Mouse (Mus musculus): ENCODE data around the gene Hecw2. TPM values are rescaled to one million over a fixed set of nuclear protein-coding genes. Genes with fewer than 3 reads are reported as not detected.

Gene Hecw2
- polyA plus RNA-seq, 1 experiment from 2014 or later = 8.3 TPM

DNA sequence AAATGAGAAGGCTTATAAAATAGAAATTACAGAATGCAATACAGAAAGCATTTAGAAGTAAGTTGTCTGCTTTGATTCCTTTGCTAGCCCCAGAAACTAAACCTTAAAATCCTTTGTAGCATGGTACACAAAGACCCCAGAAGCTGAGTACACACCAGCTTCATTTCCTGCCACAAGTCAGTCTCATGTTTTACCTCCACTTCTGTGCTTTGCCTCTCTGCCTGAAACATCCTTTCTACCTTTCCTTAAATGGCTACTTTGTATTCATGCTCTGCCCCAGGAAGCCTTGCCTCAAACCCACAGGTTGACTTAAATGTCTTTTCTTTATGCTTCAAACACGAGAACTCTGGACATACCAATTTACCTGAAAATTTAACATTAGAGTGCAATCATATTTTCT, 413.7 kb downstream of the Hecw2 start:
- no peaks in the 10 kb centered on the region for H3K9me3 ChIP-seq
- H3K4me3 ChIP-seq = no peak overlapping the region
- no peak for ATAC-seq (ENCODE audit: low FRiP score, low read depth)
- WGBS = 84% methylated on average over 1 of the region's 1 CpGs
- H3K36me3 ChIP-seq = no peaks in the 10 kb centered on the region
- H3K4me2 ChIP-seq (replicated peaks) = no peak overlapping the region
- no peaks in the 10 kb centered on the region for H3K27me3 ChIP-seq (replicated peaks)
- H3K27ac ChIP-seq = no peak overlapping the region
- H3K4me1 ChIP-seq = no peaks in the 10 kb centered on the region; the same call in 1 of the 2 replicates
- H3K9ac ChIP-seq = no peak overlapping the region

DNA sequence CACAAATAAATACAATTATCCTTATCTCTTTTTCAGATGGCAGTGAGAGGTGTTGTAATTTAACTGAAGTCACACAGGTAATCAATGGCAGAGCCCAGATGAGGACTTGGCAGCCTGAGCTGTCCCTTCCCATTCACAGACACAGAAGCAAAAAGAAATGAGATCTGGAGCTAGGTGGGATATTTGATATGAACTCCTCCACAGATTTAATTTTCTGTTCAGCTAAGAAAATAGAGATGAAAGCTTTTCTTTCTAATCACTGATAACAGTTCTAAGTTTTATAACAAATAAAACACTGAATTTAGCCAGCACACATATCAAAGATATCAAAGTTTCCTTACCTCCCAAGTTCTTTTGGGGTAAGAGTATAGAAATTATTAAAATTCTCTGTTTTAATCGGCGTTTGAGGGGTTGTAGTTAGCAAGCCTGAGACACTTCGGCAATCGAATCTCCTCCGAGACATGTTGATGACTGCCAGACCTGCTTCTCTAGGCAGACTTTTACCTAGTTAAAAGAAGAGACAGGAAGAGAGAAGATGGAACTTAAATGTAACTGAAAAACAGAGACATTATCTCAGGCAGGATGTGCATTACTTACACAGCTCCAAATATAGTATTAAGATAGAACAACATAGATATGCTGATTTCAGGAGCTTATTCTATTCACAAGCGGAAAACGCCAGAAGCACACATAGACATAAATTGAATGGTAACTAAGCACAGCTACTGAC, 418.6 kb downstream of the Hecw2 start:
- H3K4me3 ChIP-seq = no peak overlapping the region
- WGBS = 95% methylated on average over 7 of the region's 7 CpGs
- ATAC-seq (ENCODE audit: low FRiP score, low read depth) = no peak
- no peaks in the 10 kb centered on the region for H3K4me1 ChIP-seq
- H3K4me2 ChIP-seq (replicated peaks) = no peak overlapping the region
- no peak overlapping the region for H3K27ac ChIP-seq
- no peaks in the 10 kb centered on the region for H3K9me3 ChIP-seq
- no peaks in the 10 kb centered on the region for H3K36me3 ChIP-seq
- no peaks in the 10 kb centered on the region for H3K27me3 ChIP-seq (replicated peaks)
- no peak overlapping the region for H3K9ac ChIP-seq

DNA sequence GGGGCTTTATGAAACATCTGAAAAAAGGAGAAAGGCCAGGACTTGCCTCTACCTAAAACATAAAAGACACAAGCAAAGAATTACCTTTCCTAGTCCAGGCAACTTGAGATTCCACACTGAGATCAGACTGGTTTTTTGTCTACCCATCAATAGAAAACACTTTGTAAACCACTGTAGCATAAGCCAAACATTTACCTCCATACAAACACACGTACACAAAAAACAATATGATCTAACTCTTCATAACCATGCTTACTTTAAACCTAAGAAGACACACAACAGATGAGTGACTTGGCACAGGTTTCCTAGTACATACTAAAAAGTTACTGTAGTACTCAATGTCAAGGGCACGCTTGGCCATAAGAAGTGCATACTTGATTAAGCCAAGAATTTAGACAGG, 419.4 kb downstream of the Hecw2 start:
- Histone ChIP-seq H3K27ac (no peak overlapping the region), H3K27me3 (replicated peaks) (no peaks in the 10 kb centered on the region), H3K36me3 (no peaks in the 10 kb centered on the region), H3K4me1 (no peaks in the 10 kb centered on the region), H3K4me3 (no peak overlapping the region), H3K9me3 (no peaks in the 10 kb centered on the region), H3K4me2 (replicated peaks) (no peak overlapping the region), H3K9ac (no peak overlapping the region)
- ATAC-seq (ENCODE audit: low FRiP score, low read depth) = no peak
- 97% methylated on average over 2 of the region's 2 CpGs for WGBS

DNA sequence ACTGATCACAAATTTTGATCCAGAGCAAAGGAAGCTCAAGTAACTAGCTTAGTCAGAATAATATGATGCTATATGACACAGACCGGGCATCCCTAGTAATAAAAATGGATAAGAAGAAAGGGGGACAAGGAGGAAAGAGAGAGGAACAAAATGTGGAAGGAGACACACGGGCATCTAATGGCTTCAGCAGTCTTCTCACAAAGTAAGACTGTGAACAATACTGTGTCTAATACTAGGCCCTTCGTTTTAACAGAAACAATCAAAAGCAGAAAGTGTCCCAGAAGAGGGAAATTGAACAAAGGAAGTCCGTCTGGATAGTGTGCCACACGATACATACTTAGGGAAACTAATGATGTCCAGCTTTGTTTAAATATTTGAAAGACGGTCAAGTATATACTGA, 419.9 kb downstream of the Hecw2 start:
- no peak for ATAC-seq (ENCODE audit: low FRiP score, low read depth)
- H3K4me1 ChIP-seq = no peaks in the 10 kb centered on the region
- no peaks in the 10 kb centered on the region for H3K36me3 ChIP-seq
- H3K27ac ChIP-seq = no peak overlapping the region
- H3K9me3 ChIP-seq = no peaks in the 10 kb centered on the region
- no peak overlapping the region for H3K4me3 ChIP-seq
- 84% methylated on average over 6 of the region's 6 CpGs for WGBS
- H3K27me3 ChIP-seq (replicated peaks) = no peaks in the 10 kb centered on the region
- no peak overlapping the region for H3K4me2 ChIP-seq (replicated peaks)
- H3K9ac ChIP-seq = no peak overlapping the region

DNA sequence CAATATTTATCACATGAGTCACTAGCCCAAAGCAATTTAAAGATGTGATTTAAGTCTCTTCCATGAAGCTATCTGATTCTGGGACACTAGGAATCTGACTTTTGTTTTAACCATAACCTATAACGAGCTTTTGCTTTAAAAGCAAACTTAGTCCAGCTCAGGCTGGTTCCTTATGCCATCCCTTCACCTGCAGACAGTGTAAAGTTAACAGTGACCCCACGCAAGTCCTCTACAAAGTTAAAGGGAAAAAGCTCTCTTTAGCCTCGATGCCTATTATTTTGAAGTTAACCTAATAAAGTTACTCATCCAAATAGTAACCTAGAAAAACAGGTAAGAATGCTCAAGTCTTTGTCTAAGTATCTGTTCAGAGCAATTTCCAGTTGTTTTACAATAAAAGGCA, 420.4 kb downstream of the Hecw2 start:
- Histone ChIP-seq H3K27me3 (replicated peaks) (no peaks in the 10 kb centered on the region), H3K4me1 (no peaks in the 10 kb centered on the region), H3K9me3 (no peaks in the 10 kb centered on the region), H3K27ac (no peak overlapping the region), H3K4me3 (no peak overlapping the region), H3K9ac (no peak overlapping the region), H3K4me2 (replicated peaks) (no peak overlapping the region), H3K36me3 (no peaks in the 10 kb centered on the region)
- ATAC-seq (ENCODE audit: low FRiP score, low read depth) = no peak
- 91% methylated on average over 3 of the region's 3 CpGs for WGBS

DNA sequence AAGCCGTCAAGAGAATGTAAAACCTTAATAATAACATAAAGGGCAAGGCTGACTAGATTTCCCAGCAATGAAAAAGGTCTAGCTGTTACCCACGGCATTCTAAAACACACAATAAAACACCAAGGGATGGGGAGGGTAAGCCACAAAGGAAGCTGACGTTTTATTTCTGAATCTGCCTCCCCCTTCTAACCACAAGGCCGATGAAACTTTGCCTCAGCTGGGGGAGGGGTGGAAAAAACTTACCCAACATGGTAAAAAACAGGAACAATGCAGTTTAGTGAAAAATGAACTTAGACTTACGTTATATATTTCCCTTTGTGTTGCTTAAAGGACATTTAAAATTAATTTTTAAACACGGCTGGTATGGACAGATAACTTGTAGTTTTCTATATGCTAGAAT, 421.0 kb downstream of the Hecw2 start:
- no peaks in the 10 kb centered on the region for H3K4me1 ChIP-seq
- no peak overlapping the region for H3K9ac ChIP-seq
- H3K9me3 ChIP-seq = no peaks in the 10 kb centered on the region
- no peak overlapping the region for H3K4me3 ChIP-seq
- 65% methylated on average over 6 of the region's 6 CpGs for WGBS
- no peak for ATAC-seq (ENCODE audit: low FRiP score, low read depth)
- no peak overlapping the region for H3K27ac ChIP-seq
- no peaks in the 10 kb centered on the region for H3K36me3 ChIP-seq
- H3K27me3 ChIP-seq (replicated peaks) = no peaks in the 10 kb centered on the region
- no peak overlapping the region for H3K4me2 ChIP-seq (replicated peaks)

DNA sequence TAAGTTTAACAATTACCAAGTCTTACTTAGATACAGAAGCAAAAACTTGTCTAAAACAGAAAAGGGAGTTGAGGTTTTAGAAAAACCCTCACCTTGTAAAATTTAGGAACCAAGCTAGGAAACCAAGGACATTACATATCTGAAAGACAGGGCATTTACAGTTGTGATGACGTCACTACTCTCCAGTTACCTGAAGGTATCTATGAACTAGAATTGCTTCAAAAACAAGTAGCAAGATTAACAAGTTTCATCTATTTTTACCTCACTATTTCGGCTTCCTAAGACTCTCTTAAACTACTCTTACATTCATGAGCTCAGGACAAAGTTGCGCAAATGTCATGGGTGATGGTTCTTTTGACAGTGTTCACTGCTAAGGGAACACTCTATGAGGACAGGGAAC, 422.0 kb downstream of the Hecw2 start:
- Histone ChIP-seq H3K9me3 (no peaks in the 10 kb centered on the region), H3K36me3 (no peaks in the 10 kb centered on the region), H3K4me2 (replicated peaks) (no peak overlapping the region), H3K27ac (no peak overlapping the region), H3K27me3 (replicated peaks) (no peaks in the 10 kb centered on the region), H3K9ac (no peak overlapping the region), H3K4me3 (no peak overlapping the region), H3K4me1 (no peaks in the 10 kb centered on the region)
- 95% methylated on average over 3 of the region's 3 CpGs for WGBS
- ATAC-seq (ENCODE audit: low FRiP score, low read depth) = no peak

DNA sequence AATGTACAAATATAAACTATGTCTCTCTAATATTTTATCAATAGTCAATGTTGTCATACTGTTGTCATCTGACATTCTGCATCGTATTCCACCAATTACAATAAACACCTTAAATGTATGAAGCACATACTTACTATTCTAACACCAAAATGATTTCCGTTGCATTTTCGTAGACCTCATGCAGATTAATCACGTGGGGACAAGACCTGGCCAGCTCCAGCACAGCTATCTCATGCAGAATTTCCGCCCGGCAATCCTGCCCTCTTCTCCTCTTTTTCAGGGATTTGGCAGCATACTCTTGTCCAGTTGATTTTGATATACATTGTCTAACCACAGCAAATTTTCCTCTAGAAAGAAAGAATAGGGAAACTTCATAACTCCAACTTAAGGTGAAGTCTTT, 423.5 kb downstream of the Hecw2 start:
- Histone ChIP-seq H3K9me3 (no peaks in the 10 kb centered on the region), H3K4me1 (no peaks in the 10 kb centered on the region), H3K4me3 (no peak overlapping the region), H3K4me2 (replicated peaks) (no peak overlapping the region), H3K36me3 (no peaks in the 10 kb centered on the region), H3K27ac (no peak overlapping the region), H3K9ac (no peak overlapping the region), H3K27me3 (replicated peaks) (no peaks in the 10 kb centered on the region)
- 92% methylated on average over 6 of the region's 6 CpGs for WGBS
- ATAC-seq (ENCODE audit: low FRiP score, low read depth) = no peak

DNA sequence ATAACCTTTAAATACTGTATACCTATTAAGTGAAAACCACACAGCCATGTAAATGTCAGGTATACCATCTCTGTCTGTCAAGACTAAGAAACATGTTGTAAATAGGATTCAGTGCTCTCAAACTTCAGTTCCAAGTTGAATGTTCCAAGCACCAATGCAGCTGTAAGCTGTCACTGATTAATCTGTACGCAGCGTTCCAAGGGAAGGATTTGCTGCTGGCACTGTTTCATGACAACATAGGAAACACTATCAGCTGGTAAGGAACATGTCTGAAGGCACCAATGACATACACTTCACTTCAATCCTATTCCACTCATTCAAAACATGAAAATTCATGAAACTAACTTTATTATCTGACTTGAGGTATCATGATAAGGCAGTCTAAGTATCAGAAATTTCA, 428.9 kb downstream of the Hecw2 start:
- no peaks in the 10 kb centered on the region for H3K9me3 ChIP-seq
- ATAC-seq (ENCODE audit: low FRiP score, low read depth) = no peak
- 0 out of 2 replicates have a peak, but pooled peaks cover 4% of the 10 kb centered on the region for H3K36me3 ChIP-seq
- H3K4me2 ChIP-seq (replicated peaks) = no peak overlapping the region
- H3K27me3 ChIP-seq (replicated peaks) = no peaks in the 10 kb centered on the region
- H3K4me3 ChIP-seq = no peak overlapping the region
- no peaks in the 10 kb centered on the region for H3K4me1 ChIP-seq
- H3K27ac ChIP-seq = no peak overlapping the region
- no peak overlapping the region for H3K9ac ChIP-seq
- 93% methylated on average over 2 of the region's 2 CpGs for WGBS

DNA sequence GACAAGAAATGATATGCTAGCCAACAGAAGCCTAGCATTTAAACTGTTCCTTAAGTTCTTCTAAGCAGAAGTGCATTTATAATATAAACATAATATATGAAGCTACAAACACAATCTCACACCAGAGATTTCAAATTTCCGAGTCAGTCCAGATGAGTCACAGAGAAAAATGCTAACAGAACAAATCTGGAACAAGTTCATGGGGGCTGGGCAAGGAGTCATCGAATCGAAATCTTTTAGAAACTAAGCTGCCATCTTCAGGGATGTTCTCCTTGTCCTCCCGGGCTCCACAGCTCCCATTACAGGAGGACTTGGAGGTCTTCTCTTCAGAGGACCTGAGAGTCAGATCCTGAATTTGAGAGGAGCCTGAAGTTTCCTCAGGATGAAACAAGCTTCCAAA, 437.7 kb downstream of the Hecw2 start:
- no peak for ATAC-seq (ENCODE audit: low FRiP score, low read depth)
- WGBS = 92% methylated on average over 4 of the region's 4 CpGs
- Histone ChIP-seq H3K4me1 (no peaks in the 10 kb centered on the region), H3K9ac (no peak overlapping the region), H3K36me3 (0 out of 2 replicates have a peak, but pooled peaks cover 4% of the 10 kb centered on the region), H3K4me2 (replicated peaks) (no peak overlapping the region), H3K27ac (no peak overlapping the region), H3K4me3 (no peak overlapping the region), H3K9me3 (no peaks in the 10 kb centered on the region), H3K27me3 (replicated peaks) (no peaks in the 10 kb centered on the region)

Small RNAs within 50 kb of the gene (microRNA-seq; reads per million reads assigned to microRNA genes)
- gene Mir7681 = not detected

Other genes with a start within 250 kb of the Hecw2 start
- gene Ccdc150, start 55.5 kb upstream of the Hecw2 start, polyA plus RNA-seq (2016; fragmentation: Nextera tagmentation; extraction: Ambion mirVana) = 0.23 and 0.42 TPM in 2 replicates
- 24.8 and 27.7 TPM in 2 replicates for gene Gtf3c3, start 243.8 kb upstream of the Hecw2 start, polyA plus RNA-seq (2016; fragmentation: Nextera tagmentation; extraction: Ambion mirVana)

Measured in neural tube, embryonic 12.5 days (tissue).